Mouse (Mus musculus): Measurements from ENCODE around the gene Prrg3.

DNA sequence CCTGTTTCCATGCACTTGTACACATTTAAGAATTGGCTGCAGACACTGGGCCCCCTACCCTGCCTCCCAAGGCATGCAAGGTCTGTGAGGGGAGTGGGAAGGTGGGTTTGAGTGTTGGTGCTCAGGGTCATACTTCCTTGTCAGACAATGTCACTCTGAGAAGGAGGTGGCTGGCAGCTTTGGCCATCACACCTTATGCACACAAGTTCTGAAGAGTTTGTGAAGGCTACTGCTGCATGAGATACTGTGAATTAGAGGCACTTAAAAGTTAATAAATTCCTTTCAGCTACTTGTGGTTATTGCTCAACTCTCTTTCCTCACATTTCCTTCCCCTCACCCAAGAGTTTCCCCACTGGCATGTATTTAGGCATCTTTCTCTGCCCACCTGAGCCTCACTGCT, 47.5 kb downstream of the Prrg3 start:
- TF ChIP-seq CTCF (IDR thresholded peaks at IDR 0.05; ENCODE audit: low read depth, low read length) (no peak), GATA1 (IDR thresholded peaks at IDR 0.05; ENCODE audit: borderline replicate concordance, low read length) (no peak)
